Mouse (Mus musculus) embryonic facial prominence, embryonic 15.5 days (tissue): ENCODE measurements around the gene Rnf166. TPM values are rescaled to one million over a fixed set of nuclear protein-coding genes. Genes with fewer than 3 reads are reported as not detected.
A peak's percentile ranks its signal among the peaks of the same experiment; 100 is the strongest.

Experiments
- ATAC-seq: fragments of 200-750 bp; cut with Nextera tagmentation; 2 replicates; pipeline ENCODE4 v1.8.0; 2017; ENCODE audit warnings: low read depth, moderate TSS enrichment; ENCODE audit not compliant: insufficient number of reproducible peaks, low FRiP score, low TSS enrichment
- H3K27ac ChIP-seq: fragments of 300-500 bp; sonication (generic); replicated peaks from 2 replicates; pipeline ENCODE4 v1.5.1; 2015; ENCODE audit warnings: mild to moderate bottlenecking, inconsistent platforms
- H3K27me3 ChIP-seq: fragments of 300-500 bp; sonication (generic); 2 replicates; pipeline ENCODE4 v1.6.1; 2015; ENCODE audit warnings: inconsistent platforms
- H3K36me3 ChIP-seq: fragments of 300-500 bp; sonication (generic); 2 replicates; pipeline ENCODE4 v1.6.1; 2015; ENCODE audit warnings: mild to moderate bottlenecking, inconsistent platforms
- H3K4me1 ChIP-seq: fragments of 300-500 bp; sonication (generic); 2 replicates; pipeline ENCODE4 v1.6.1; 2015; ENCODE audit warnings: inconsistent platforms
- H3K4me2 ChIP-seq: fragments of 300-500 bp; sonication (generic); replicated peaks from 2 replicates; pipeline ENCODE4 v1.6.1; 2015; ENCODE audit warnings: mild to moderate bottlenecking, inconsistent platforms
- H3K4me3 ChIP-seq: fragments of 300-500 bp; sonication (generic); replicated peaks from 2 replicates; pipeline ENCODE4 v1.5.1; 2015; ENCODE audit warnings: mild to moderate bottlenecking, inconsistent platforms
- H3K9ac ChIP-seq: fragments of 300-500 bp; sonication (generic); 2 replicates; pipeline ENCODE4 v1.6.1; 2015; ENCODE audit warnings: inconsistent platforms
- H3K9me3 ChIP-seq: fragments of 300-500 bp; sonication (generic); replicated peaks from 2 replicates; pipeline ENCODE4 v1.6.1; 2016; ENCODE audit warnings: inconsistent platforms
- WGBS: fragments of 180-500 bp; shearing (Covaris S2); methylation state at CpG from one replicate; pipeline ENCODE4 v1.1.7; 2015; 5-methylcytosine and 5-hydroxymethylcytosine counted together
- polyA plus RNA-seq: library from polyadenylated mRNA; unstranded; fragments of >200 nt; fragmentation: Nextera tagmentation; extraction: Ambion mirVana; gene quantifications from 2 replicates; pipeline ENCODE4 v1.2.1, GENCODE M21; 2015

Gene Rnf166
- polyA plus RNA-seq, 1 experiment from 2014 or later, result 53.2 TPM

DNA sequence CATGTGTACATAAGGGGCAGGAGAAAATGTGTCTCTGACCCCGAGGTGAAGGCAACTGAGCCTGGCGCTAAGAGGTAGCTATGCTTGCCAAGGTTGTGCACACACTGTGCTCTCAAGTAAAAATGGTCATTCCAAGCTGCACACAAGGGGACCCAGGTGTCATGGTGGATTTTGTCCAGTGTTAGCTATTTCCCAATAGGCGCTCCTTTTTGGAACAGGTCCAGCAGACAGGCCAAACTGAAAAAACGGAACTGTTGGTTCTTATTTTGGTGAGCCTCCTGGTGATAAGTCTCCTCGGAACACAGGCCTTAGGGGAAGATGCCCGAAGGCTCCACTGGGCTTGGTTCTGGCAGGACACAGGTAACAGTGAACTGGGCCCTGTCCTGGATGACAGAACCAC is 21.5 kb downstream of the Rnf166 start:
- Histone ChIP-seq H3K27ac (no peak overlapping the region), H3K36me3 (no peaks in the 10 kb centered on the region), H3K27me3 (peaks cover 11% of the 10 kb centered on the region), H3K9me3 (no peaks in the 10 kb centered on the region), H3K4me2 (no peak overlapping the region), H3K4me1 (no peaks in the 10 kb centered on the region), H3K4me3 (no peak overlapping the region), H3K9ac (no peak overlapping the region)
- 87% methylated on average over 6 of the region's 6 CpGs for WGBS
- ATAC-seq, result no peak

DNA sequence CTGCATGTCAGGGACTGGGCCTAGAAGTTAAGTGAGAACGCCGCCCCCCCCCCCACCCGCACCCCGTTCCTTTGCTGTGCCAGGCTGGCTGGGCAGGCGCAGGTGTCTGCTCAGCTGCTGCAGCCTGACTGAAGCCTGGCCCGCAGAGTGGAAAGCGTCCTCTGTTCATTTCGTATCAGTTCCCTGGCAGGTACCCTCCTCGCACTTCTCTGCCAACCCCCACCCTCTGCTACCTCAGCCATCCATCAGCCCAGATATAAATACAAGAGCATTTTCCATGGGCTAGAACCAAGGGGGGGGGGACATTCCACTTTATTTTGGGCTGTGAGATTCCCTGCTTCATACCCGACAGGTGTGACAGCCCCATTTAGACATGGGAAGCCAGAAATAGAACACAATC is 23.7 kb downstream of the Rnf166 start:
- Histone ChIP-seq H3K4me2 (no peak overlapping the region), H3K27ac (no peak overlapping the region), H3K4me1 (no peaks in the 10 kb centered on the region), H3K27me3 (no peaks in the 10 kb centered on the region), H3K36me3 (no peaks in the 10 kb centered on the region), H3K9me3 (no peaks in the 10 kb centered on the region), H3K4me3 (no peak overlapping the region), H3K9ac (no peak overlapping the region)
- WGBS, result 77% methylated on average over 9 of the region's 10 CpGs
- ATAC-seq, result 0 out of 2 replicates have a peak, but pooled peaks have one; percentile 20

DNA sequence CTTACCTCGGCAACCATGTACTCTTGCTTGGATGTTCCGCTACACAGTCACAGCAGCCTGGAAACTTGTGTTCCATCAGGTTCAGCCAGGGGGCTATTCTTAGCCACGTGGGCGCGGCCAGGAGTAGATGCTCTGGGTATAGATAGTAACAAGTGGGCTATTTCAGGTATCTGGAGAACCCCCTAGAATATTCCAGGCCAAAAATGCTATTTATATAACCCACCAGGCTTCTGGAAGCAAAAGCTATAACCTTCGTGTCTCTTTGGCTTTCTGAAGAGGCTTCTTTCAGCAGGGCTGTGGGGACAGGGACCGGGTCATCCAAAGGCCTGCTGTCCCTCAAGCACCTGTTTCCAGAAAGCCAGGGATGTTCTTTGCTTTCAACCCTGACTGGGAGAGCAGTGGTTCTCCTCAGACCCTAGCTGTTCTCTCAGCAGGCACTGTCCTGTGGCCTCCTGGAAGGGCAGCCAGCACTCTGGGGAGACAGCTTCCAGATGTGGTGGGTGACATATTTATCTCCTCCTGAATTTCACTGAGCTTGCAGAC is 24.6 kb downstream of the Rnf166 start:
- WGBS, result 71% methylated on average over 7 of the region's 7 CpGs
- Histone ChIP-seq H3K4me3 (no peak overlapping the region), H3K9ac (no peak overlapping the region), H3K27me3 (no peaks in the 10 kb centered on the region), H3K4me2 (no peak overlapping the region), H3K4me1 (no peaks in the 10 kb centered on the region), H3K36me3 (no peaks in the 10 kb centered on the region), H3K9me3 (no peaks in the 10 kb centered on the region), H3K27ac (no peak overlapping the region)
- ATAC-seq, result no peak

DNA sequence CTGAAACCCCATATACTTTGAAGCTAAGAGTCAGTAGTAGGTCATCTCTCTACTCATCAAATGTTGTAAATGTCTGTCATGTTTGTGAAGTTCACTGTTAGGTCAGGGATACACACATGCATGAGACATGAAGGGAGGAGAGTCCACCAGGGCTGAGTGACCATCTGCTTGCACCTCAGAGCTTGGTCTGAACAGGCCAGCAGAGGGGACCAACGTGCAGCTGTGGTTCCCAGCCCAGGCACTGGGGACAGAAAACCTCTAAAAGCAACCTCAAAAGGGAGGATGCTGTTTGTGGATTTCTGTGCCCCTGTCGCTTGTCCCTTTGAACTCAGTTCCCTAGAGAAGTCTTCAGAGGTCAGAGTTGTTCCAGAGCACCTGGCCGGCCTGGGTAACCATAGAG is 30.7 kb downstream of the Rnf166 start:
- H3K9ac ChIP-seq, result no peak overlapping the region
- no peak for ATAC-seq
- H3K27ac ChIP-seq, result no peak overlapping the region
- H3K4me1 ChIP-seq, result peaks cover 33% of the 10 kb centered on the region
- H3K27me3 ChIP-seq, result no peaks in the 10 kb centered on the region
- no peaks in the 10 kb centered on the region for H3K36me3 ChIP-seq
- no peaks in the 10 kb centered on the region for H3K9me3 ChIP-seq
- H3K4me3 ChIP-seq, result no peak overlapping the region
- H3K4me2 ChIP-seq, result peak overlapping the region; percentile 97; the same call in 1 of the 2 replicates
- WGBS, result 61% methylated on average over 3 of the region's 3 CpGs

DNA sequence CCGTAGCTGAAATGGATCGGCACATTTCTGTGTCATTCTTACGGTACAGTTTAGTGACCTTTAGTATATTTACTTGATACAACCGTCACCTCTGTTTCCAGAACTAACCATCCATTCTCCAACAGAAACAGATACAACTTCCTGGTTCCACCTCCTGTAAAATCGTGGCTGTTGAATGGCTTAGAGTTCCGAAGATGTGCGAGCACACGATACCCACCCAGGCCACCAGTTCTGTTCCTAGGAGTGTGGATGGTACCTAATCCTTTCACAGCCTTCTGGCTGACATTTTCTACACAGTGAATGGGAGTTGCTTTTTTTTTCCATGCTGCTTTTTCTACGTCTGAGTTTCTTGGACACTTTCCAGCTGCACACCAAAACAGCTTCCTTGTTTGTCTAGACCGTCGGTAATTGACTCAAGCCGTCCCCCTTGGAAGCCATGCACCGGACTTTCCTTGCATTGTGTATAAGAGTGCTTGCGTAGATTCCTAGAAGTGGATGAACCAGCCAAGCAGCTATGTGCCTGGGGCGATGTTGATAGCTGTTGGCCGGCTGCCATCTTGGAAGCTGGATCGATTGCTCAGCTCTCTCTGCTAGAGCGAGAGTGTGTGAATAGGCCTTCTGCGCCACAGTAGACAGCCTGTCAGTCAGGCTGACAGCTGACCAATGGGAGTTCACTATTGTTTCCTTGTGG is 31.7 kb downstream of the Rnf166 start:
- Histone ChIP-seq H3K4me3 (peak overlapping the region; percentile 81), H3K27ac (peak overlapping the region; percentile 97), H3K4me2 (peak overlapping the region; percentile 97), H3K27me3 (no peaks in the 10 kb centered on the region), H3K36me3 (0 out of 2 replicates have a peak, but pooled peaks cover 7% of the 10 kb centered on the region), H3K9ac (peak overlapping the region; percentile 68), H3K4me1 (peaks cover 33% of the 10 kb centered on the region), H3K9me3 (no peaks in the 10 kb centered on the region)
- peak; percentile 34; the same call in 1 of the 2 replicates for ATAC-seq
- 5% methylated on average over 19 of the region's 19 CpGs for WGBS

DNA sequence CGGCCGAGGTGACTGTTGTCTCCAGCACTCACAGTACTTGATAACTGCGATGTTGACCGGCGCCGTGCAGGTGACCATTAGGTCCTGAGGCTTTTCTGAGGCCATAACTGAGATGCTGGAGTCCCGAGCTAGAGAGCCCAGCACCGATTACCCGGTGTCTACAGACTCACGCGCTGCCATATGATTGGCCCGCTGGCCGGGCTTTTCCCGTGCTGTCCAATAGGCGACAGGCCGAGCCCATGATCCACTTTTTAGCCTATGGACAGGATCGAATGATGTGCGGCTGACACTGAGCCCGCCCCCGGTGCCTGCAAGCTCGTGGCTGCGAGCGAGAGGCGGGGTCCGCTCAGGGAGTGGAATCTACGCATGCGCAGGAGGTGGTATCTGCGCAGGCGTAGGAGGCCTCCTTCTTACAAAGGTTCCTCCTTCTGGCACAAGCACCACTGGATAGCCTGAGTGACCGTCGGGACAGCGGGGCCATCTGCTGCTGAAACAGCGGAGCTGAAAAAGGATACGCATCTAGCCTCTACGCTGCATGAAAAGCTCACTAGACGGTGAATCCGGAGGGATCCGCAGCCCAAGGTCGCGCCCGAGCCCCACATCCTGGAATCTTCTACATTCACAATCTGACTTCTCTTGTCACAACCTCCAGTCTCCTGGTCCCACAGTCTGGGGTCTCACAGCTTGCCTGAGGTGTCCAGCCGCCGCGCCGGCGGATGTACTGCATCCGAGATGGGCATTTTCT is 32.4 kb downstream of the Rnf166 start, which contains the start of gene Mvd:
TSS of gene Mvd (minus strand) at position 161 of the 745 bp plus-strand sequence.
- Histone ChIP-seq H3K27me3 (no peaks in the 10 kb centered on the region), H3K4me3 (peak within 1 kb of the TSS; percentile 81), H3K9me3 (no peaks in the 10 kb centered on the region), H3K4me1 (peaks cover 33% of the 10 kb centered on the region), H3K27ac (peak within 1 kb of the TSS; percentile 97), H3K9ac (peak within 1 kb of the TSS; percentile 69), H3K36me3 (peaks cover 13% of the 10 kb centered on the region; the same call in 1 of the 2 replicates), H3K4me2 (peak within 1 kb of the TSS; percentile 97)
- 0% methylated on average over 46 of the region's 47 CpGs for WGBS
- ATAC-seq, result peak; percentile 98

DNA sequence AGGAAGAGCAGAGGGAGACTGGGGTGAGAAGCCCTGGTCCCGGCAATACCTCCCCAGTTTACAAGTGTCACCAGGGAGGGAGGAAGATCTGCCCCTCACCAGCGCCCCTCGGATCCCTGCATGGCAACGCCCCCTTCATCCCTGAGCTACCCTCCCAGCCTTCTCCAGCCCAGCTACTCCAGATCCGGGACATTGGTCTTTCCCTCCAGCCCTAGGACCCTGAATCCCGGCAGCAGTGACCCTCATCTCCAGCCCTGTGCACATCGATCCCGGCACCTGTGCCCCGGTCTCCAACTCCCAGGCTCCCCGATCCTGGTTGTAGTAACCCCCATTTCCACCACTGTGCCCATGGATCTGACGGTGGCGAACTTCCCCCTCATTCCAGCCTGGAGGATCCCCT is 33.1 kb downstream of the Rnf166 start:
- peaks cover 17% of the 10 kb centered on the region; the same call in 1 of the 2 replicates for H3K36me3 ChIP-seq
- H3K4me3 ChIP-seq, result peak overlapping the region; percentile 81
- H3K9ac ChIP-seq, result peak overlapping the region; percentile 69
- peak overlapping the region; percentile 97 for H3K27ac ChIP-seq
- no peaks in the 10 kb centered on the region for H3K9me3 ChIP-seq
- no peaks in the 10 kb centered on the region for H3K27me3 ChIP-seq
- peak overlapping the region; percentile 97 for H3K4me2 ChIP-seq
- H3K4me1 ChIP-seq, result peaks cover 33% of the 10 kb centered on the region
- no peak for ATAC-seq
- 3% methylated on average over 12 of the region's 12 CpGs for WGBS

DNA sequence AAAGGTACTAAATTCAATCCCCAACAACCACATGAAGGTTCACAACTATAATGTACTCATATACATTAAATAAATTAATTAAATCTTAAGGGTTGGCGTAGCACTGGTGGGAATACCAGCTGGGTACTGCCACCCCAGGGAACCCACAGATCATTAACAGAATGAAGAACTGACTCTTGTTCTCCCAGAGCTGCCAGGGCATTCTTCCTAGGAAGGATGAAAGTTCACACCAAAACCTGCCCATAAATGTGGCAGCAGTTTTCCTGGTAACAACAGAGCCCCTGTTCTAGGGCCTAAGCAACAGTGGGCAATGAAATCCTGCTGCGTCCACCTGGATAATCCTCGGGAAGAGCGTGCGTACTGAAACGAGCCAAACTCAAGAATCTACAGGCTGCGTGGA is 33.5 kb downstream of the Rnf166 start:
- Histone ChIP-seq H3K27me3 (no peaks in the 10 kb centered on the region), H3K4me3 (peak overlapping the region; percentile 81), H3K4me2 (peak overlapping the region; percentile 97), H3K9ac (peak overlapping the region; percentile 69), H3K9me3 (no peaks in the 10 kb centered on the region), H3K27ac (no peak overlapping the region), H3K36me3 (peaks cover 20% of the 10 kb centered on the region), H3K4me1 (peaks cover 33% of the 10 kb centered on the region)
- no peak for ATAC-seq
- 23% methylated on average over 7 of the region's 7 CpGs for WGBS

DNA sequence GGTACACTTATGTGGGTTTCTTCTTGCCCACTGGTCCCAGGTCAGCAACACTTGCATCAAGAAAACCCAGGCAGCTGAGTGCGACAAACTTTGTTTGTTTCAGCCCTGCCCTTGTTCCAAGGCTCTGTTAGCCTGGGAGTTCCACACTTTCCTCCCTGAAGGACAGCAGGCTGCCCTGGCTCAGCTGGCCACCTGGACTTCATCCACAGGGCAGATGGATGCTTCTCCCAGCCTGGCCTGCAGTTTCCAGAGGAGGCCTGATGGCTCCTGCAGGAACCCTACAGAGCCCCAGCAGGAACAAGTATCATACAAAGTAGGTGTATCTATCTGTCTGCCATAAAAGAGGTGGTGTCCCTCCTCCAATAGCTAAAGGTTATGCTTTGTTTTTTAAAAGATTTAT is 34.5 kb downstream of the Rnf166 start:
- Histone ChIP-seq H3K36me3 (peaks cover 30% of the 10 kb centered on the region), H3K4me1 (peaks cover 33% of the 10 kb centered on the region), H3K9me3 (no peaks in the 10 kb centered on the region), H3K4me3 (no peak overlapping the region), H3K27me3 (no peaks in the 10 kb centered on the region), H3K4me2 (no peak overlapping the region), H3K9ac (no peak overlapping the region), H3K27ac (no peak overlapping the region)
- ATAC-seq, result no peak
- WGBS, result 96% methylated on average over 1 of the region's 1 CpGs

DNA sequence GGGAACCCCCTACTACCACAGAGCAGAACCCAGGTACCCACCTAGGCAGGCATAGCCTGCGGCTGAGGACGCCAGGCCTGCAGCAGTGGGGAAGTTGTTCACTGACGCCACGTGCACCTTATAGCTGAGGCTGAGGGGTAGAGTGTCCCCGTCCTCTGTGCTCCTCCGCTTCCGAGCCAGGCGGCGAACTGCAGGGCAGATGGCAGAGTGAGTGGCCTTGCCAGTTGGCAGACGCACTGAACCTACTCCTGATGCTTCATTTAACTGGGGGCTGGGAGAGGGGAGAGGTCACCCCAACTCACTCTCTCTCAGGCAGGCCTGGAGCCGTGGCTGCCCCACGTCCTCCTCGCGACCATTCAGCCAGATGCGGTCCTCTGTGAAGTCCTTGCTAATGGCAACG is 36.5 kb downstream of the Rnf166 start:
- WGBS, result 93% methylated on average over 16 of the region's 16 CpGs
- H3K4me1 ChIP-seq, result peaks cover 15% of the 10 kb centered on the region
- no peak overlapping the region for H3K4me2 ChIP-seq
- H3K4me3 ChIP-seq, result no peak overlapping the region
- H3K36me3 ChIP-seq, result peaks cover 49% of the 10 kb centered on the region
- ATAC-seq, result no peak
- no peaks in the 10 kb centered on the region for H3K27me3 ChIP-seq
- H3K9ac ChIP-seq, result no peak overlapping the region
- no peak overlapping the region for H3K27ac ChIP-seq
- H3K9me3 ChIP-seq, result no peaks in the 10 kb centered on the region

DNA sequence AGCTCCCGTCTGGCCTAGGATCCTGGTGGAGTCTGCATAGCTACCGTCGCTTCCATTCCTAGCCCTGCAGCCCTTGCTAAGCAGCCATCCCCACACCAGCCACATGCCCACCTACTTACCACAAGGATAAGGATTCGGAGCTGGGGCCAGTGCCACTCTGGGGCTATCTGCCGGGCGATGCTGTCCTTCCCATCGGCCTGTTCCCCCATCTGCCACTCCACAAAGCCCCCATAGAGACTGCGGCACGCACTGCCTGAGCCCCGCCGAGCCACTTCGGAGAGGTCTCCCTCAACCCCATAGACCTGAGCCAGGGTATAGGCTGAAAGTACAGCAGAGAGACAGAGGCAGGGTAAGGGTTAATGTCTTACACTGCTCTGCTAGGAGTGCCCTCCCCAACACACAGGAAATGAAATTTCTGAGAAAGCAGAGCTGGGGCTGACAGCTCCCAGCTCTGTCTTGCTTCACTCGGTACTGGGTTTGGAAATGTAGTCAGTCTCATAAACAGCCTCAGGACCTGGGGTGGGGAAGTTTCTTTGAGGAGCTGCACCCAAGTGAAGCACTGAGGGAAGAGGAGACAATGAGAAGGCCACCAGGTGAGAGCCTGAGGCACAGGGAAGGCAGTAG is 38.0 kb downstream of the Rnf166 start:
- H3K27me3 ChIP-seq, result no peaks in the 10 kb centered on the region
- no peak overlapping the region for H3K9ac ChIP-seq
- ATAC-seq, result no peak
- WGBS, result 87% methylated on average over 13 of the region's 13 CpGs
- no peak overlapping the region for H3K27ac ChIP-seq
- H3K4me2 ChIP-seq, result no peak overlapping the region
- H3K4me3 ChIP-seq, result no peak overlapping the region
- no peaks in the 10 kb centered on the region for H3K9me3 ChIP-seq
- peaks cover 14% of the 10 kb centered on the region for H3K4me1 ChIP-seq
- H3K36me3 ChIP-seq, result peaks cover 51% of the 10 kb centered on the region
